Mouse (Mus musculus) liver, embryonic 14.5 days (tissue): ENCODE measurements around the gene Nepn.

Source experiments
- CTCF ChIP-seq: IDR thresholded peaks from 2 replicates; pipeline ENCODE4 v1.5.1; 2016; ENCODE audit warnings: antibody characterized with exemption, low read depth, control low read depth
- EP300 ChIP-seq: IDR thresholded peaks from 2 replicates; pipeline ENCODE4 v1.6.1; 2016; ENCODE audit warnings: antibody characterized with exemption, low read depth

DNA sequence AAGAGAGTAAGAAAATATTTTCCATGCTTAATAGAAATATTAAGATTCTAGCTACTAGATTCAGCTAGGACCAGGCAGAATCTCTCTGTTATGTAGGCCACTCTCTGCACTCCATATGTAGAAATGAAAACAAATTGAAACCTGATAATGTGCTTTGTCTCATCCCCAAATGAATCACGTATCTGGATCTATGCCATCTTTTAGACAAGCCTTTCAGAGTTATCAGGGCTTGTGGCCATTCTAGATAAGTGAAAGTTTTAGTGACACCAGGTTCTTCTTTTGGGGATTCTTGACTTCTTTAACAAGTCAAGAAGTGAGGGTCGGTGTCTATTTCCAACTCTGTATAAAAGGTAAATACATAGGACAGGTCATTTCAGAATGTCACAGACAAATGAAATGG is 9.9 kb downstream of the Nepn start:
- no peak for TF ChIP-seq CTCF
- TF ChIP-seq EP300 = no peak
